ENCODE assay signal across 26 mouse cellular contexts in genomic region chr1:157715632-157716031, GRCm38 (mm10).
DNase-seq lines count a peak whose midpoint lies in the region; ATAC-seq and TF ChIP-seq lines count a peak whose summit lies in the region.
"Had no signal": no experiment of that assay in that cellular context is flagged by ENCODE, and none has a peak within 500 bp of the region (broad histone marks: within the 10 kb centered on the region; RNA-seq: fewer than 3 reads in every experiment).

No protein-coding gene starts in this region.

- intact Hi-C loops in heart, adult 2 months (cut with DNase I): no loop called here

- H3K79me2 ChIP-seq in heart, adult 2 months (replicated peaks; ENCODE audit: control insufficient read depth, insufficient read depth, low read length): no peaks in the 10 kb centered on the region; the same call in 1 of the 2 replicates

- H3K27me3 ChIP-seq in heart, adult 2 months (ENCODE audit: control insufficient read depth, insufficient read depth, low read length): no peaks in the 10 kb centered on the region
- H3K27me3 ChIP-seq in kidney, adult 2 months (replicated peaks; ENCODE audit: control insufficient read depth, insufficient read depth, low read length): no peaks in the 10 kb centered on the region
- no peaks in the 10 kb centered on the region for H3K27me3 ChIP-seq in liver, embryonic 11.5 days (replicated peaks; ENCODE audit: control insufficient read depth, insufficient read depth, low read length)
- H3K27me3 ChIP-seq in liver, embryonic 12.5 days (replicated peaks): no peaks in the 10 kb centered on the region
- H3K27me3 ChIP-seq: embryonic facial prominence, embryonic 13.5 days; forebrain, embryonic 12.5 days; heart, embryonic 13.5 days; hindbrain, embryonic 12.5 days; hindbrain, embryonic 15.5 days had no signal

- H3K27ac ChIP-seq in heart, adult 2 months: no peak overlapping the region
- H3K27ac ChIP-seq in kidney, adult 2 months (ENCODE audit: insufficient read depth, low read depth, low read length): no peak overlapping the region
- no peak overlapping the region for H3K27ac ChIP-seq in liver, embryonic 11.5 days (ENCODE audit: low read depth, low read length)
- no peak overlapping the region for H3K27ac ChIP-seq in liver, embryonic 12.5 days
- H3K27ac ChIP-seq: embryonic facial prominence, embryonic 10.5 days; embryonic facial prominence, embryonic 13.5 days; forebrain, embryonic 12.5 days; heart, embryonic 10.5 days; heart, embryonic 13.5 days; hindbrain, embryonic 12.5 days; hindbrain, embryonic 15.5 days had no signal

- H3K4me2 ChIP-seq in liver, embryonic 11.5 days: no peak overlapping the region
- H3K4me2 ChIP-seq in liver, embryonic 12.5 days: no peak overlapping the region
- H3K4me2 ChIP-seq: embryonic facial prominence, embryonic 13.5 days; forebrain, embryonic 12.5 days; heart, embryonic 13.5 days; hindbrain, embryonic 12.5 days; hindbrain, embryonic 15.5 days had no signal

- H3K9me3 ChIP-seq in liver, embryonic 11.5 days (ENCODE audit: control insufficient read depth, low read length): no peaks in the 10 kb centered on the region
- H3K9me3 ChIP-seq in liver, embryonic 12.5 days (replicated peaks): no peaks in the 10 kb centered on the region
- H3K9me3 ChIP-seq: embryonic facial prominence, embryonic 10.5 days; embryonic facial prominence, embryonic 13.5 days; forebrain, embryonic 12.5 days; heart, embryonic 10.5 days; heart, embryonic 13.5 days; hindbrain, embryonic 12.5 days; hindbrain, embryonic 15.5 days had no signal

- H3K4me3 ChIP-seq in heart, adult 2 months: no peak overlapping the region
- no peak overlapping the region for H3K4me3 ChIP-seq in kidney, adult 2 months (ENCODE audit: insufficient read depth, low read depth, low read length)
- H3K4me3 ChIP-seq in liver, embryonic 11.5 days (ENCODE audit: low read depth, low read length): no peak overlapping the region
- H3K4me3 ChIP-seq in liver, embryonic 12.5 days: no peak overlapping the region
- H3K4me3 ChIP-seq: embryonic facial prominence, embryonic 10.5 days; embryonic facial prominence, embryonic 13.5 days; erythroblast, embryonic 14.5 days; forebrain, embryonic 12.5 days; heart, embryonic 10.5 days; heart, embryonic 13.5 days; hindbrain, embryonic 12.5 days; hindbrain, embryonic 15.5 days had no signal

- no peak for TF ChIP-seq POLR2A in heart, adult 2 months (IDR thresholded peaks at IDR 0.05; ENCODE audit: insufficient read depth, low read depth, low read length)
- no peak for TF ChIP-seq POLR2A in kidney, adult 2 months (IDR thresholded peaks at IDR 0.05; ENCODE audit: low read depth, low read length)

- H3K4me1 ChIP-seq in heart, adult 2 months (ENCODE audit: control insufficient read depth, insufficient read depth, low read length): no peaks in the 10 kb centered on the region
- H3K4me1 ChIP-seq in kidney, adult 2 months (ENCODE audit: control insufficient read depth, insufficient read depth, low read length): no peaks in the 10 kb centered on the region
- no peaks in the 10 kb centered on the region for H3K4me1 ChIP-seq in liver, embryonic 11.5 days (replicated peaks; ENCODE audit: control insufficient read depth, insufficient read depth, low read length)
- no peaks in the 10 kb centered on the region; the same call in 1 of the 2 replicates for H3K4me1 ChIP-seq in liver, embryonic 12.5 days
- H3K4me1 ChIP-seq: embryonic facial prominence, embryonic 13.5 days; heart, embryonic 10.5 days; heart, embryonic 13.5 days; hindbrain, embryonic 15.5 days had no signal

- ATAC-seq in liver, embryonic 11.5 days (replicated peaks; ENCODE audit: low FRiP score): no peak
- no peak for ATAC-seq in liver, embryonic 12.5 days
- ATAC-seq: CD4-positive, CD25-positive, alpha-beta regulatory T cell, adult 4 months; forebrain, embryonic 16.5 days had no signal

- 47% methylated on average over 3 of the region's 3 CpGs for WGBS in heart, adult 2 months
- WGBS in kidney, adult 2 months: 60% methylated on average over 3 of the region's 3 CpGs
- 77% methylated on average over 3 of the region's 3 CpGs for WGBS in liver, embryonic 11.5 days
- 52% methylated on average over 3 of the region's 3 CpGs for WGBS in liver, embryonic 12.5 days (ENCODE audit: insufficient replicate concordance)

- DNase-seq in heart, adult 11 months: peak; percentile 72
- DNase-seq in heart, adult 2 months: no peak
- DNase-seq in kidney, postnatal 10 days: peak; percentile 20
- DNase-seq in kidney, adult 2 months: no peak
- DNase-seq in liver, embryonic 11.5 days (ENCODE audit: low spot score): peak; percentile 14
- no peak for DNase-seq in urinary bladder, postnatal 4 days (ENCODE audit: low spot score in 2 of 2)
- DNase-seq: adrenal gland, adult 2 months; adrenal gland, postnatal 14 days; cerebellum, adult 11-12 months; cerebellum, adult 8-10 months; cerebellum, postnatal 10 days; cerebellum, postnatal 36 days; embryo, embryonic 11 days; gastrocnemius, postnatal 10 days; gastrocnemius, postnatal 36 days had no signal

- TF ChIP-seq EP300 in heart, adult 2 months (IDR thresholded peaks at IDR 0.05; ENCODE audit: insufficient read depth, low read depth, low read length): no peak

- H3K36me3 ChIP-seq in heart, adult 2 months (ENCODE audit: control insufficient read depth, insufficient read depth, low read length): no peaks in the 10 kb centered on the region
- no peaks in the 10 kb centered on the region for H3K36me3 ChIP-seq in kidney, adult 2 months (ENCODE audit: control insufficient read depth, insufficient read depth, low read length)
- no peaks in the 10 kb centered on the region for H3K36me3 ChIP-seq in liver, embryonic 11.5 days (ENCODE audit: control insufficient read depth, insufficient read depth, low read length)
- H3K36me3 ChIP-seq in liver, embryonic 12.5 days: no peaks in the 10 kb centered on the region
- H3K36me3 ChIP-seq: embryonic facial prominence, embryonic 10.5 days; embryonic facial prominence, embryonic 13.5 days; forebrain, embryonic 12.5 days; heart, embryonic 10.5 days; heart, embryonic 13.5 days; hindbrain, embryonic 12.5 days; hindbrain, embryonic 15.5 days had no signal

- H3K9ac ChIP-seq in heart, adult 2 months (ENCODE audit: low read depth, low read length): no peak overlapping the region
- H3K9ac ChIP-seq in liver, embryonic 11.5 days (ENCODE audit: low read depth, low read length): no peak overlapping the region
- H3K9ac ChIP-seq in liver, embryonic 12.5 days: no peak overlapping the region
- H3K9ac ChIP-seq: embryonic facial prominence, embryonic 13.5 days; forebrain, embryonic 12.5 days; heart, embryonic 13.5 days; hindbrain, embryonic 12.5 days; hindbrain, embryonic 15.5 days had no signal

- no peak for TF ChIP-seq CTCF in heart, adult 2 months (IDR thresholded peaks at IDR 0.05)
- no peak for TF ChIP-seq CTCF in kidney, adult 2 months (conservative IDR thresholded peaks at IDR 0.05; ENCODE audit: insufficient read depth, insufficient read length, low read depth, low read length)

Comparison
In these comparisons a context has a peak if more than half of its experiments do, and no peak if none do; other contexts are left out.
1. DNase-seq: peak in heart, adult 11 months (single experiment), kidney, postnatal 10 days (single experiment) and liver, embryonic 11.5 days (single experiment); none in heart, adult 2 months (0 of 2), kidney, adult 2 months (single experiment) and urinary bladder, postnatal 4 days (0 of 2).